In genomic region chr15:99796066-99796465, GRCm38 (mm10) we compare ENCODE assay signal across 11 mouse cellular contexts. TPM values are rescaled to one million over a fixed set of nuclear protein-coding genes. Genes with fewer than 3 reads are reported as not detected.
DNase-seq lines count a peak whose midpoint lies in the region; ATAC-seq and TF ChIP-seq lines count a peak whose summit lies in the region.
"Had no signal": no experiment of that assay in that cellular context is flagged by ENCODE, and none has a peak within 500 bp of the region (broad histone marks: within the 10 kb centered on the region; RNA-seq: fewer than 3 reads in every experiment).

No protein-coding gene starts in this region.

- peak; percentile 60 for TF ChIP-seq CTCF in midbrain, postnatal 0 days (IDR thresholded peaks at IDR 0.05)

- no peak for DNase-seq in midbrain, postnatal 0 days (ENCODE audit: low spot score)
- no peak for DNase-seq in midbrain, embryonic 10.5 days (ENCODE audit: low spot score)
- DNase-seq in NIH3T3 (ENCODE audit: low read depth): peak; percentile 57
- DNase-seq in naive thymus-derived CD4-positive, alpha-beta T cell, adult 2 months (ENCODE audit: low read depth): peak; percentile 38
- DNase-seq in spleen, adult 12 weeks (ENCODE audit: low spot score): no peak
- DNase-seq: cerebellum, adult 11 months had no signal

- no peak overlapping the region for H3K9ac ChIP-seq in hindbrain, embryonic 15.5 days
- no peak overlapping the region for H3K9ac ChIP-seq in hindbrain, embryonic 16.5 days (ENCODE audit: low read depth, low read length)
- H3K9ac ChIP-seq in midbrain, postnatal 0 days (replicated peaks; ENCODE audit: low read length, poor library complexity, severe bottlenecking): no peak overlapping the region
- no peak overlapping the region for H3K9ac ChIP-seq in midbrain, embryonic 13.5 days (replicated peaks)
- H3K9ac ChIP-seq: limb, embryonic 12.5 days had no signal

- H3K4me1 ChIP-seq in hindbrain, embryonic 15.5 days (replicated peaks): peaks cover 8% of the 10 kb centered on the region; the same call in 1 of the 2 replicates
- peaks cover 4% of the 10 kb centered on the region; the same call in 1 of the 2 replicates for H3K4me1 ChIP-seq in hindbrain, embryonic 16.5 days (ENCODE audit: control insufficient read depth, insufficient read depth, low read depth, low read length)
- H3K4me1 ChIP-seq in midbrain, postnatal 0 days (ENCODE audit: insufficient read depth, low read length): no peaks in the 10 kb centered on the region
- H3K4me1 ChIP-seq in midbrain, embryonic 10.5 days: no peaks in the 10 kb centered on the region
- peaks cover 3% of the 10 kb centered on the region; the same call in 1 of the 2 replicates for H3K4me1 ChIP-seq in midbrain, embryonic 13.5 days (replicated peaks)

- H3K27ac ChIP-seq in hindbrain, embryonic 15.5 days (replicated peaks): peak overlapping the region; percentile 59
- H3K27ac ChIP-seq in hindbrain, embryonic 16.5 days (ENCODE audit: low read depth, low read length): no peak overlapping the region
- no peak overlapping the region for H3K27ac ChIP-seq in midbrain, postnatal 0 days (ENCODE audit: low read depth, low read length)
- no peak overlapping the region for H3K27ac ChIP-seq in midbrain, embryonic 10.5 days (replicated peaks)
- no peak overlapping the region for H3K27ac ChIP-seq in midbrain, embryonic 13.5 days
- H3K27ac ChIP-seq: limb, embryonic 12.5 days had no signal

- 87% methylated on average over 3 of the region's 3 CpGs for WGBS in hindbrain, embryonic 15.5 days
- WGBS in hindbrain, embryonic 16.5 days: 86% methylated on average over 3 of the region's 3 CpGs
- WGBS in midbrain, postnatal 0 days: 89% methylated on average over 3 of the region's 3 CpGs
- WGBS in midbrain, embryonic 10.5 days: 88% methylated on average over 3 of the region's 3 CpGs
- WGBS in midbrain, embryonic 13.5 days: 87% methylated on average over 3 of the region's 3 CpGs

- H3K4me2 ChIP-seq in hindbrain, embryonic 15.5 days: no peak overlapping the region
- no peak overlapping the region for H3K4me2 ChIP-seq in hindbrain, embryonic 16.5 days (ENCODE audit: low read length)
- no peak overlapping the region for H3K4me2 ChIP-seq in midbrain, postnatal 0 days (ENCODE audit: low read depth, low read length, poor library complexity, severe bottlenecking)
- no peak overlapping the region for H3K4me2 ChIP-seq in midbrain, embryonic 13.5 days (replicated peaks)
- H3K4me2 ChIP-seq: limb, embryonic 12.5 days had no signal

- no peak for ATAC-seq in hindbrain, embryonic 15.5 days (ENCODE audit: low FRiP score, low read depth)
- no peak for ATAC-seq in hindbrain, embryonic 16.5 days
- ATAC-seq in midbrain, postnatal 0 days (ENCODE audit: low FRiP score): no peak
- ATAC-seq in midbrain, embryonic 13.5 days: no peak

- H3K27me3 ChIP-seq in hindbrain, embryonic 15.5 days: no peaks in the 10 kb centered on the region
- no peaks in the 10 kb centered on the region for H3K27me3 ChIP-seq in hindbrain, embryonic 16.5 days (replicated peaks; ENCODE audit: control insufficient read depth, insufficient read depth, low read length)
- H3K27me3 ChIP-seq in midbrain, postnatal 0 days (ENCODE audit: insufficient read depth, low read length): no peaks in the 10 kb centered on the region; the same call in 1 of the 2 replicates
- no peaks in the 10 kb centered on the region for H3K27me3 ChIP-seq in midbrain, embryonic 10.5 days (ENCODE audit: low read depth, poor library complexity, severe bottlenecking)
- H3K27me3 ChIP-seq in midbrain, embryonic 13.5 days: no peaks in the 10 kb centered on the region
- H3K27me3 ChIP-seq: limb, embryonic 12.5 days had no signal

- H3K36me3 ChIP-seq in hindbrain, embryonic 15.5 days: peaks cover 5% of the 10 kb centered on the region
- 0 out of 2 replicates have a peak, but pooled peaks cover 2% of the 10 kb centered on the region for H3K36me3 ChIP-seq in hindbrain, embryonic 16.5 days (ENCODE audit: control insufficient read depth, insufficient read depth, low read length)
- no peaks in the 10 kb centered on the region for H3K36me3 ChIP-seq in midbrain, postnatal 0 days (ENCODE audit: insufficient read depth, low read length)
- H3K36me3 ChIP-seq in midbrain, embryonic 10.5 days: peaks cover 14% of the 10 kb centered on the region; the same call in 1 of the 2 replicates
- peaks cover 6% of the 10 kb centered on the region for H3K36me3 ChIP-seq in midbrain, embryonic 13.5 days

- no peak overlapping the region for H3K4me3 ChIP-seq in hindbrain, embryonic 15.5 days
- no peak overlapping the region for H3K4me3 ChIP-seq in hindbrain, embryonic 16.5 days (ENCODE audit: low read length)
- H3K4me3 ChIP-seq in midbrain, postnatal 0 days (ENCODE audit: low read depth, low read length): no peak overlapping the region
- no peak overlapping the region for H3K4me3 ChIP-seq in midbrain, embryonic 10.5 days
- H3K4me3 ChIP-seq in midbrain, embryonic 13.5 days (replicated peaks): no peak overlapping the region
- H3K4me3 ChIP-seq: erythroblast, embryonic 14.5 days; limb, embryonic 12.5 days had no signal

- no peaks in the 10 kb centered on the region for H3K9me3 ChIP-seq in hindbrain, embryonic 15.5 days
- H3K9me3 ChIP-seq in hindbrain, embryonic 16.5 days (ENCODE audit: control insufficient read depth, low read length): no peaks in the 10 kb centered on the region
- H3K9me3 ChIP-seq in midbrain, postnatal 0 days (ENCODE audit: low read length): no peaks in the 10 kb centered on the region
- no peaks in the 10 kb centered on the region for H3K9me3 ChIP-seq in midbrain, embryonic 10.5 days (replicated peaks)
- H3K9me3 ChIP-seq in midbrain, embryonic 13.5 days: no peaks in the 10 kb centered on the region
- H3K9me3 ChIP-seq: limb, embryonic 12.5 days had no signal

RNA-seq across cellular contexts. Expression of gene Cers5, which starts 23.4 kb away (rescaled TPM):
- polyA plus RNA-seq in hindbrain, embryonic 15.5 days (2015; fragmentation: Nextera tagmentation; extraction: Ambion mirVana): 85.8 and 89.9 TPM in 2 replicates
- polyA plus RNA-seq in hindbrain, embryonic 16.5 days (2015; fragmentation: Nextera tagmentation; extraction: Ambion mirVana): 91.9 and 95.2 TPM in 2 replicates
- total RNA-seq in midbrain, postnatal 0 days (2014; rRNA removed): 93.5 and 94.2 TPM in 2 replicates
- 75.8 and 76.8 TPM in 2 replicates for polyA plus RNA-seq in midbrain, postnatal 0 days (2015; fragmentation: Nextera tagmentation; extraction: Ambion mirVana)
- 58.4 and 63.5 TPM in 2 replicates for polyA plus RNA-seq in midbrain, embryonic 10.5 days (2016; fragmentation: Nextera tagmentation; extraction: Ambion mirVana)
- 58.4 and 61.1 TPM in 2 replicates for polyA plus RNA-seq in midbrain, embryonic 13.5 days (2015; fragmentation: Nextera tagmentation; extraction: Ambion mirVana)

Comparison
In these comparisons a context has a peak if more than half of its experiments do, and no peak if none do; other contexts are left out.
1. DNase-seq: peak in NIH3T3 (single experiment) and naive thymus-derived CD4-positive, alpha-beta T cell, adult 2 months (single experiment); none in midbrain, postnatal 0 days (single experiment), midbrain, embryonic 10.5 days (single experiment) and spleen, adult 12 weeks (single experiment).